In the genomic region with DNA sequence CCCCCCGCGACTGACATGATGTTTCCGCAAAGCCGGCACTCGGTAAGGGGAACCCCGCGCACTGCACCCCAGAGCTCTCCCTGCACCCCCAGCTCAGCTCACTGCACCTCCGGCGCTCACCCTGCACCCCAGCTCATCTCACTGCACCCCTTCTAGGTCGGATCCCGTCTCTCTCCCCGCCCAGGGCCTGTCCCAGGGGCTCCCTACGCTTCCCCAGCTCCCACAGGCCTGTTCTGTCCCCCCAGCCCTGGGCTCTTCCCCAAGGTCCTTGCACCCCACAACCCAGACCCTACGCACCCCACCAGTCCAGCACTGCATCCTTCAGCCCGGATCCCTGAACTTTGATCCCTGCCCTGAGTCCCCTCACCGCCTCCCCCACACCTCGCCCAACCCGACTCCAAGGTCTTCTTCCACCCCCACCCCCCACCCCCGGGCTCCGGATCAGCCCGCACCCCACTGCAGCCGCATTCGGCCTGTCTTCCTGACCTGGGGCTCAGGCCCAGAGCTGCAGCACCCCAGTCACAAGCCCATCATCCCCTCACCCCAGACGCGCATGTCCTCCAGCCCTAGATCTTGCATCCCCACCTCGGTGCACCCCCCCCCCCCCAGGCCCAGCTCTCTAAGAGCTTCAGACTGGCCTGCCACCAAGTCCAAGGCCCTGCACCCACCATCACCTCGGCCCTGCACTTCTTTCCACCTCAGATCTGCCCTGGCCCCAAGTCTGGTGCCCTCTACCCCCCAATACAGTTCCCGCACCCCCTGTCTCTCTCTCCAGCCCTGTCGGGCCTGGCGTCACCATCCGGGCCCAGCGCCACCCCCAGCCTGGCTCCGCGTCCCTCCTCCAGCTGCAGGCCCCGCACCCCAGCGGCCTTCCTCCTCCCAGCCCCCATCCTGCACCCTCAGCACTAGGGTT, we compare ENCODE assay signal across 1 mouse cellular context.
TF ChIP-seq lines count a peak whose summit lies in the region.

No protein-coding gene starts in this region.

TF ChIP-seq in MEL, 35 proteins besides CTCF, POLR2A, EP300 and RAD21:
- TF ChIP-seq CHD1 (IDR thresholded peaks at IDR 0.05; ENCODE audit: low read depth, low read length) = 0 out of 2 replicates have a peak, but pooled peaks have one; percentile 28
- TF ChIP-seq SMC3 (IDR thresholded peaks at IDR 0.05; ENCODE audit: low read depth, low read length) = no peak
- no peak for TF ChIP-seq ELF1 (IDR thresholded peaks at IDR 0.05; ENCODE audit: low read depth, low read length)
- TF ChIP-seq MAZ (IDR thresholded peaks at IDR 0.05; ENCODE audit: low read depth, low read length) = peak; percentile 11; the same call in 1 of the 2 replicates
- TF ChIP-seq NRF1 (IDR thresholded peaks at IDR 0.05; ENCODE audit: insufficient read depth, low read depth, low read length, poor library complexity, severe bottlenecking) = peak; percentile 43; the same call in 1 of the 2 replicates
- TF ChIP-seq MXI1 (IDR thresholded peaks at IDR 0.05; ENCODE audit: low read depth, low read length) = no peak; the same call in 1 of the 2 replicates
- no peak for TF ChIP-seq USF2 (IDR thresholded peaks at IDR 0.05; ENCODE audit: borderline replicate concordance in 1 of 2, insufficient read depth in 1 of 2, low read depth in 1 of 2, low read length in 2 of 2)
- no peak for TF ChIP-seq MEF2A (IDR thresholded peaks at IDR 0.05; ENCODE audit: extremely low read depth, insufficient replicate concordance, low read depth, low read length, poor library complexity, severe bottlenecking)
- TF ChIP-seq MAFK (IDR thresholded peaks at IDR 0.05; ENCODE audit: borderline replicate concordance, low read depth, low read length) = no peak
- TF ChIP-seq TBP (IDR thresholded peaks at IDR 0.05; ENCODE audit: low read depth, low read length) = 0 out of 2 replicates have a peak, but pooled peaks have one; percentile 20
- peak; percentile 20 for TF ChIP-seq SIN3A (IDR thresholded peaks at IDR 0.05; ENCODE audit: low read length)
- TF ChIP-seq HCFC1 (IDR thresholded peaks at IDR 0.05; ENCODE audit: low read depth, low read length) = peak; percentile 35
- TF ChIP-seq TCF12 (IDR thresholded peaks at IDR 0.05; ENCODE audit: low read depth, low read length) = 0 out of 2 replicates have a peak, but pooled peaks have one; percentile 11
- TF ChIP-seq UBTF (IDR thresholded peaks at IDR 0.05; ENCODE audit: borderline replicate concordance, insufficient read depth, low read depth, low read length) = peak; percentile 49; the same call in 1 of the 2 replicates
